ENCODE assay signal across 12 mouse cellular contexts in genomic region chr6:99375376-99375775, GRCm38 (mm10).
DNase-seq lines count a peak whose midpoint lies in the region; ATAC-seq and TF ChIP-seq lines count a peak whose summit lies in the region.
"Had no signal": no experiment of that assay in that cellular context is flagged by ENCODE, and none has a peak within 500 bp of the region (broad histone marks: within the 10 kb centered on the region; RNA-seq: fewer than 3 reads in every experiment).

No protein-coding gene starts in this region.

- WGBS in forebrain, embryonic 13.5 days = 84% methylated on average over 4 of the region's 4 CpGs
- 84% methylated on average over 4 of the region's 4 CpGs for WGBS in forebrain, embryonic 12.5 days
- WGBS in lung, embryonic 15.5 days = 49% methylated on average over 4 of the region's 4 CpGs
- 51% methylated on average over 4 of the region's 4 CpGs for WGBS in lung, adult 2 months
- 77% methylated on average over 4 of the region's 4 CpGs for WGBS in forebrain, embryonic 16.5 days

- no peak overlapping the region for H3K9ac ChIP-seq in forebrain, embryonic 13.5 days
- no peak overlapping the region for H3K9ac ChIP-seq in forebrain, embryonic 12.5 days
- H3K9ac ChIP-seq in lung, embryonic 15.5 days = no peak overlapping the region
- H3K9ac ChIP-seq in forebrain, embryonic 16.5 days (replicated peaks; ENCODE audit: low read depth, low read length) = no peak overlapping the region

- peaks cover 39% of the 10 kb centered on the region for H3K4me1 ChIP-seq in forebrain, embryonic 13.5 days
- H3K4me1 ChIP-seq in forebrain, embryonic 12.5 days = peaks cover 25% of the 10 kb centered on the region
- H3K4me1 ChIP-seq in lung, embryonic 15.5 days = peaks cover 63% of the 10 kb centered on the region
- H3K4me1 ChIP-seq in lung, adult 2 months (ENCODE audit: control insufficient read depth, insufficient read depth, low read length) = peaks cover 40% of the 10 kb centered on the region
- H3K4me1 ChIP-seq in forebrain, embryonic 16.5 days (replicated peaks; ENCODE audit: control insufficient read depth, insufficient read depth, low read length) = peaks cover 40% of the 10 kb centered on the region

- DNase-seq in lung, adult 2 months = no peak
- DNase-seq in naive thymus-derived CD4-positive, alpha-beta T cell, adult 2 months (ENCODE audit: low read depth) = peak; percentile 85
- no peak for DNase-seq in right cerebral cortex, postnatal 14 days
- DNase-seq in adrenal gland, postnatal 10 days = no peak
- DNase-seq: cerebellum, postnatal 36 days had no signal

- H3K4me2 ChIP-seq in forebrain, embryonic 13.5 days = no peak overlapping the region
- H3K4me2 ChIP-seq in forebrain, embryonic 12.5 days = no peak overlapping the region
- H3K4me2 ChIP-seq in lung, embryonic 15.5 days = no peak overlapping the region
- no peak overlapping the region for H3K4me2 ChIP-seq in forebrain, embryonic 16.5 days (ENCODE audit: low read length)

- H3K27me3 ChIP-seq in forebrain, embryonic 13.5 days = no peaks in the 10 kb centered on the region
- H3K27me3 ChIP-seq in forebrain, embryonic 12.5 days = no peaks in the 10 kb centered on the region
- no peaks in the 10 kb centered on the region for H3K27me3 ChIP-seq in lung, embryonic 15.5 days
- H3K27me3 ChIP-seq in forebrain, embryonic 16.5 days (replicated peaks; ENCODE audit: control insufficient read depth, insufficient read depth, low read length) = no peaks in the 10 kb centered on the region
- H3K27me3 ChIP-seq: megakaryocyte, embryonic 14.5 days; Patski had no signal

- peak; percentile 16; the same call in 1 of the 2 replicates for ATAC-seq in forebrain, embryonic 13.5 days
- no peak for ATAC-seq in forebrain, embryonic 12.5 days (ENCODE audit: low FRiP score)
- no peak for ATAC-seq in lung, embryonic 15.5 days (ENCODE audit: borderline replicate concordance, extremely low read depth, low FRiP score, low TSS enrichment)
- peak; percentile 11; the same call in 1 of the 2 replicates for ATAC-seq in forebrain, embryonic 16.5 days
- ATAC-seq: Patski had no signal

- H3K9me3 ChIP-seq in forebrain, embryonic 13.5 days (replicated peaks) = no peaks in the 10 kb centered on the region
- H3K9me3 ChIP-seq in forebrain, embryonic 12.5 days = no peaks in the 10 kb centered on the region
- no peaks in the 10 kb centered on the region for H3K9me3 ChIP-seq in lung, embryonic 15.5 days
- H3K9me3 ChIP-seq in forebrain, embryonic 16.5 days (ENCODE audit: control insufficient read depth, low read length) = no peaks in the 10 kb centered on the region

- peak overlapping the region; percentile 48 for H3K27ac ChIP-seq in forebrain, embryonic 13.5 days
- H3K27ac ChIP-seq in forebrain, embryonic 12.5 days = no peak overlapping the region; the same call in 1 of the 2 replicates
- peak overlapping the region; percentile 37; the same call in 1 of the 2 replicates for H3K27ac ChIP-seq in lung, embryonic 15.5 days
- H3K27ac ChIP-seq in forebrain, embryonic 16.5 days (ENCODE audit: low read length) = peak overlapping the region; percentile 2; the same call in 1 of the 2 replicates
- H3K27ac ChIP-seq: kidney, postnatal 0 days had no signal

- H3K4me3 ChIP-seq in forebrain, embryonic 13.5 days = no peak overlapping the region
- no peak overlapping the region for H3K4me3 ChIP-seq in forebrain, embryonic 12.5 days (replicated peaks)
- no peak overlapping the region for H3K4me3 ChIP-seq in lung, embryonic 15.5 days
- no peak overlapping the region for H3K4me3 ChIP-seq in lung, adult 2 months (replicated peaks; ENCODE audit: extremely low read depth, low read depth, low read length)
- H3K4me3 ChIP-seq in forebrain, embryonic 16.5 days (replicated peaks; ENCODE audit: low read length) = no peak overlapping the region
- H3K4me3 ChIP-seq: megakaryocyte, embryonic 14.5 days had no signal

- no peak for TF ChIP-seq CTCF in lung, adult 2 months (IDR thresholded peaks at IDR 0.05; ENCODE audit: insufficient read depth, low read length)

- H3K36me3 ChIP-seq in forebrain, embryonic 13.5 days (ENCODE audit: poor library complexity, severe bottlenecking) = no peaks in the 10 kb centered on the region
- H3K36me3 ChIP-seq in forebrain, embryonic 12.5 days (replicated peaks) = no peaks in the 10 kb centered on the region
- H3K36me3 ChIP-seq in lung, embryonic 15.5 days = no peaks in the 10 kb centered on the region
- H3K36me3 ChIP-seq in forebrain, embryonic 16.5 days (ENCODE audit: control insufficient read depth, insufficient read depth) = no peaks in the 10 kb centered on the region

- no peak for TF ChIP-seq POLR2A in lung, adult 2 months (IDR thresholded peaks at IDR 0.05; ENCODE audit: borderline replicate concordance, extremely low read depth, low read depth, low read length)

Comparison
In these comparisons a context has a peak if more than half of its experiments do, and no peak if none do; other contexts are left out.
1. ATAC-seq: peak in forebrain, embryonic 13.5 days (single experiment) and forebrain, embryonic 16.5 days (single experiment); none in forebrain, embryonic 12.5 days (single experiment) and lung, embryonic 15.5 days (single experiment).